Mouse (Mus musculus): ENCODE results near the gene Maml2.

Gene Maml2

GRCm38 (mm10) chr9:13623892-13624422 lies 326.2 kb downstream of the Maml2 start:
- no peak for DNase-seq

- DNase-seq, result no peak
Measured at GRCm38 (mm10) chr9:13624780-13625179, 327.0 kb downstream of the Maml2 start.

- no peak for DNase-seq
Measured at GRCm38 (mm10) chr9:13625215-13625614, 327.5 kb downstream of the Maml2 start.

GRCm38 (mm10) chr9:13626480-13626879 lies 328.7 kb downstream of the Maml2 start:
- no peak for DNase-seq

GRCm38 (mm10) chr9:13633371-13633770 lies 335.6 kb downstream of the Maml2 start:
- no peak for DNase-seq

GRCm38 (mm10) chr9:13639655-13640054 lies 341.9 kb downstream of the Maml2 start:
- DNase-seq, result no peak

- DNase-seq, result peak; percentile 41 to 55
Measured at GRCm38 (mm10) chr9:13645153-13645552, 347.4 kb downstream of the Maml2 start.

- DNase-seq, result no peak
Measured at GRCm38 (mm10) chr9:13651065-13651464, 353.3 kb downstream of the Maml2 start.

- DNase-seq, result no peak
Measured at GRCm38 (mm10) chr9:13651828-13652227, 354.1 kb downstream of the Maml2 start.

GRCm38 (mm10) chr9:13652389-13652877 lies 354.7 kb downstream of the Maml2 start:
- peak; percentile 16 to 33 for DNase-seq

- peak in 1 of 2 experiments; percentile 62 for DNase-seq
Measured at GRCm38 (mm10) chr9:13652917-13653316, 355.2 kb downstream of the Maml2 start.

GRCm38 (mm10) chr9:13661768-13662623 lies 364.2 kb downstream of the Maml2 start:
- peak; percentile 22 to 30 for DNase-seq

- no peak for DNase-seq
Measured at GRCm38 (mm10) chr9:13665487-13665969, 367.8 kb downstream of the Maml2 start.

GRCm38 (mm10) chr9:13667955-13668354 lies 370.2 kb downstream of the Maml2 start:
- no peak for DNase-seq

- no peak for DNase-seq
Measured at GRCm38 (mm10) chr9:13668742-13669141, 371.0 kb downstream of the Maml2 start.

GRCm38 (mm10) chr9:13671125-13671769 lies 373.5 kb downstream of the Maml2 start:
- peak; percentile 31 to 71 for DNase-seq

GRCm38 (mm10) chr9:13673304-13673703 lies 375.5 kb downstream of the Maml2 start:
- no peak for DNase-seq

- DNase-seq, result no peak
Measured at GRCm38 (mm10) chr9:13678026-13678425, 380.3 kb downstream of the Maml2 start.

GRCm38 (mm10) chr9:13679696-13680095 lies 381.9 kb downstream of the Maml2 start:
- no peak for DNase-seq

GRCm38 (mm10) chr9:13681147-13681546 lies 383.4 kb downstream of the Maml2 start:
- no peak for DNase-seq

- peak; percentile 59 to 66 for DNase-seq
Measured at GRCm38 (mm10) chr9:13681581-13682038, 383.9 kb downstream of the Maml2 start.

GRCm38 (mm10) chr9:13684327-13684934 lies 386.7 kb downstream of the Maml2 start:
- DNase-seq, result no peak
